Mouse (Mus musculus): Measurements from ENCODE around the gene Rasip1.
A peak's percentile ranks its signal among the peaks of the same experiment; 100 is the strongest.

The Rasip1 gene

GRCm38 (mm10) chr7:45686841-45687240 lies 59.6 kb downstream of the Rasip1 start:
- DNase-seq (ENCODE audit: low read depth), result peak; percentile 64
